Mouse (Mus musculus) hindlimb bud, embryonic 11.5 days (tissue): ENCODE results near the gene Ncf2.

Experiments
- DNase-seq: peaks from one replicate; pipeline ENCODE4 v3.0.0-alpha.2; 2012; ENCODE audit warnings: low read depth, low spot score; ENCODE audit errors: extremely low spot score

Gene Ncf2

DNA sequence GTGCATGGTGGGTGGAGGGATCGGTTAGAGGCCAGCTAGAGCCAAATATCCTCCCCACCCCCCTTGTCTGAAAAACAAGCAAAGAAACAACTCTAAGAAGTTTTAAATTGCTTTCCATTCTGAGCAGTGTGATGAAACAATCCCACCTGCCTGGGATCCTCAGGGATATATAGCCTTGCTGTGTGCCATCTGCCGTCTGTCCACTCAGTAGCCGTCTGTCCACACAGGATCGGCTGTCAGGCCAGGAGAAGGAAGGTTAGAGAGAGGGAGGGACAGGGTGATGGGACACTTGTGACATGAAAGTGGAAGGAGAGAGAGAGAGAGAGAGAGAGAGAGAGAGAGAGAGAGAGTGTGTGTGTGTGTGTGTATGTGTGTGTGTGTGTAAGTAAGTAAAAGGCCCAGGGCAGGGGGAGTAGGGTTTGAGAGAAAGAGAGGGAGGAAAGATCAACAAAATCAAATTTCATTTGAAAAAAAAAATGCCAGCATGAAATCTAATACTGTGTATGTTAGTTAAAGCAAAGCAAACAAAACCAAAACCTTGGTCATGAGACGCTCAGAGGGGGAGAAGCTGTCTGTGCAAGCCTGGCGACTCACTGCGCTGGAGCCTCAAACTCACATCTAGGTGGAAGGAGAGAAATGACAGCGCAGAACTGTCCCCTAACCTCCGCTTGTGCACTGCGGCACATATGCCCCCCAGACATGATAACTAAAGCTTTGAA is 28.8 kb downstream of the Ncf2 start:
- no peak for DNase-seq

DNA sequence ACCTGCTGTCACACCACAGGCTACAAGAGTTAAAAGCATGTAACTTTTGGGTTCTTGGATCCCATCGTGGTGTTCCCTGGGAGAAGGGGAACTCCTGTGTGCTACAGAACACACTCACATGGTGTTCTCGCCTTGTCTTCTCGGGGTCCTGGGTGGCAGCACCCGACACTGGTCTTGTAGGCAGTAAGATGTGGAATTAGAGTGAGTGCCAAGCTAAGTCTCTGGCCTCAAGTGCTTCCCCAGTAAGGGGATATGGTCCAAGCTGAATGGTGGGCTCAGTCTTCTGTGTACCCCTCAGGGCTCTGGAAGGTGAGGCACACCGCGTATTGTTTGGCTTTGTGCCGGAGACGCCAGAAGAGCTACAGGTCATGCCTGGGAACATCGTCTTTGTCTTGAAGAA is 30.1 kb downstream of the Ncf2 start:
- DNase-seq: no peak

DNA sequence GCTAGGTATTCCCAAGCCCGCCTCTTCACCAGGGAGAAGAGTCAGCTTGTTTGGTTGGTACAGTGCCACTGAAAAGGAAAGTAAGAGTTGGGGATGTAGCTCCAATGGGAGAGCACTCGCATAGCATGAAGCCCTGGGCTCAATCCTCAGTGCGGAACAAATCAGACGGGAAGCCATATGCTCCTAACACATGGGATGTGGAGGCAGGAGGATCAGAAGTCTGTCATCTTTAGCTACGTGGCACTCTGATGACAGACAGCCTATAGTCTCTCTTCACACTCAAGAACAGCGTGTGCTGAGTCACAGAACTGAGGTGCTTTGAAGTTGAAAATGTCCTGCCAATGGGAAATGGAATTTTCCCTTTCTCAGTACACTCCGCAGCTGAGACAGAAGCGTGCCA is 31.0 kb downstream of the Ncf2 start:
- DNase-seq: no peak

DNA sequence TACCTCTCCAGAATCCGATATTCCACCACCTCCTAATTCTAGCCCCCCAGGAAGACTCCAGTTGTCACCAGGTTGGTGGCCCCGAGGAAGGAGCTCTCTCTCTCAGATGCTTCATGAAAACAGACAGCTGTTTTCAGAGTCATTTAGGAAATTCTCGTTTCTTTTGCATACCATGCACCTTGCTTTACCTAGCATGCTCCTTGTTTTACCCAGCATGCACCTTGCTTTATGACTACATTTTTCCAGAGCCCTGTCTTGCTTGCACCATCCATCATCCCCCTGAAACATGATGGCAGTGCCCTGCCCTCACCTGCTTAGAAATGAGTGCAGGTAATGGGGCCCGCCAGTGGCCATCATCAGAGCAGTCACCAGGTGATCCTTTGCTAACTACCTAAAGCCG is 31.6 kb downstream of the Ncf2 start:
- DNase-seq: no peak

DNA sequence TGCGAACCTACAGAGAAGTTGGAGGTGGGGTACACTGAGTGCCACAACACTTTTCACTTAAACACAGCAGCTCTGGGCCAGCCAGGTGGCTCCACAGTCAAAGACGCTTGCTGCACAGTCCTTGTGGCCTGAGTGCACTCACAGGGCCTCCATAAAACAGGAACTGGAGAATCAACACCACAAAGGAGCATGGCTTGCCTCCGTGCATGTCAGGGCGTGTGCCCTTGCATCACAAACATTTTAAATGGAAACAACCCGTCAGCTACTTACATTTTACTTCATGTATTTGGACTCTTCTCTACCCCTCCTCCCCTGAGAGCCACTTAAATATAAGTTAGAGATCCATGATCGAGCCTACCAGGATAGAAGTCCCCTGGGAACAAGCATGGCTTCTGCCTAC is 32.3 kb downstream of the Ncf2 start:
- no peak for DNase-seq

DNA sequence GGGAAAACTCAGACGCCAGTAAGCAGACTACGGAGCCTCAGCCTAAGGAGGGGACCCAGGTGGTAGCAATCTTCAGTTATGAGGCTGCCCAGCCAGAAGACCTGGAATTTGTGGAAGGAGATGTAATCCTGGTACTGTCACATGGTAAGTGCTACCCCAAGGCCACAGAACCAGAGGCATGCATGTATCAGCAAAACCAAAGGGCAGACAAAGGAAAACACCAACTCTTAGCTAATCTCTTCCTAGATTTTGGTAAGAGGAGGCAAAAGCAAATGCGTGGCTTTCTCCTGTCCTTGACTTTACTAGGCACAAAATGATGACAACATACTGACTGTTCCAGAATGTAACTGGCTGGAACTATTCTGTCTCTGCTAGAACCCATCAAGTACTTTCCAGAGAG is 35.1 kb downstream of the Ncf2 start:
- DNase-seq: no peak

DNA sequence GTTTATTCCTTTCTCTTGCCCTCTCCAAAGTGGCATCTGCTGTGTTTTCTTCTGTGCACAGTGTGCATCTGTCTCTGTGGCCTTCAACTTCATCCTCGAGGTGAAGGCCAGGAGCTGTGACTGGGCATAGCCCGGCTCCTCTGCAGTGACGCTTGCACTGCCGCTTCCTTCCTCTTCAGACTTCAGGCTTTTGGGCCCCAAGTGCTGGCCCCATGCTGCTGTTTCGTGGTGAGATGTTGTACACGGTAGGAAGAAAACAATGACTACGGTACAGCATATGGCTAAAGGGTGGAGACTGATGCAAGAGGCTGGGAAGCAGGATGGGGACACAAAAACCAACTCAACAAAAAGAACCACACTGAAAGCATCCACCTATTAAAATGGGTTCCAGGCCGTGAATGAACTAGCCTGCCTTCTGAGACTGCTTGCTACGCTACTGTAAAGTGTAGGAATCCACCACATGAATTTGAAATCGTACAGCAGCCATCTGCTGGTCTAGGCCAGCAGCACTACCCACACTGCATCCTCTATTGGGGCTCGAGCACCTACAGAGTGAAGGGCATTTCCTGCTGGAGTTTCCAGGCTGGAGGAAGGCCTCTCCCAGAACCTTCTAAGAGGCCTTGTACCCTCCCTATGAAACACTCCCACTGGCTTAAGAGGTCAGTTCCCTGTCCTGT is 38.2 kb downstream of the Ncf2 start:
- DNase-seq: no peak

DNA sequence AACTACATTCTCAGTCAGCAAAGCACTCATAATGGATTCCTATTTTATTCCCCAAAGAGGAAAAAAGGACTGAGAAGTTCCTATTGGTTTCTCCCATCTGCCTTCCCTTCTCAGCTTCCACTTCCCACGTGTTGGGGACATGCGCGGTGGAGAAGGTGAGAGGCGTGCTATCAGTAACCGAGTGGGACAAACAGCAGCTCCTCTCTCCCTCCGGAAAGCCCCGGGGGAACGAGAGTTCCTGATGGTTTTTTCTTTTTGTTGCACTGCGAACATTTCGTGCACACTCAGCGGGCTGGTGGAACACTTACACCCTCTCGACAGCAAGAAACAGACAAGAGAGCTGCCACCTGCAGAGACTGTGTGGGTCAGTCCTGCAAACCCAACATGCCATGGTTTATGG is 38.8 kb downstream of the Ncf2 start:
- DNase-seq: no peak

DNA sequence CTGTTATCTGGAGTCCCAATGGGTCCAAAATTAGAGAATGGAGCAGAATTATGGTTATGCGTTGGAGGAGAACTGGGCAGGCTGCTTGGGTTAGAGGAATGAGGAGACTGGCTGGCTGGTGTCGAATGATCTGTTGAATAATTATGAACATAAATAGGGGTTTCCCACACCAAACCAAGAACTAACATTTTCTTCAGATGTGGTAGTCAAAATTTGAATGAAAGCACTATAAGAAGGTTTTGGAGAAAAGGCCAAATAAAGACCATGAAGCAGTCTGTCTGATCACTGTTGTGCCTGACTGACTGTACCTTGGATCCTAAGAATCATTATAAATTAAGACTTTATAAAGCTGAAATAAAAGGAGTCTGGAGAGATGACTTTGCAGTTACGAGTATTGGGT is 40.3 kb downstream of the Ncf2 start:
- no peak for DNase-seq

DNA sequence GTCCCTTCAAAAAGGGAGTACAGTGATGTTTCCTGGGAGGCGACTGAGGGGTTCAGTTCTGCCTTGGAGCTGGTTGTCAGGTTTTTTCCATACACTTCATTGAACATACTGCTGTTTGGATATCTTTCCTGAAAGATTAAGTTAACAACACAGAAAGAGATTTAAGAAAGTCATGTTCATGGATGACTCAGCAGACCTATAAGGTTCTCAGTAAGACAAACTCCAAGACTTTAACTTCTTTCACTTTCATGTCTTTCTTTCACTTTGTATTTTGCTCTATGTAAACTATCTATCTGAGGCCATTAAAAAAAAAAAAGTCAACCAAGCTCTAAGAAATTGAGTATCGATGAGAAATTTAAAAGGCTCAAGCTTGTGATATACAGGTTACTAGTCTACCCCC is 41.1 kb downstream of the Ncf2 start:
- no peak for DNase-seq

DNA sequence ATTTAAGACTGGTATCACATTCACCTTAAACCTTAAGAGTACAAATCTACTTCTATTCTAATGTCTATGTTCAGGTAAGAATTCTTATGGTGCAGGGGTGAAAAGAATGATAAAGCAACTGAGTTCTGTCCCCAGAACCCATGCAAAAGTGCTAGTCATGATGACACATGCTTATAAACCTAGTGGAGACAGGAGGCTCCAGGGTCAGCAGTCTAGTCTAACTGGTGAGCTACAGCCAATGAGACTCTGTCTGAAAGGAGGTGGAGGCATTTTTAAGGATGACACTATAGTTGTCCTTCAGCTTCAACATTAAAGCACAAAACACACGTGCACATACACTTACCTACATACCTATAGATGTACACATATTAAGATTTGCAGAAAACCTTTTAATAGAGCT is 44.6 kb downstream of the Ncf2 start:
- no peak for DNase-seq

DNA sequence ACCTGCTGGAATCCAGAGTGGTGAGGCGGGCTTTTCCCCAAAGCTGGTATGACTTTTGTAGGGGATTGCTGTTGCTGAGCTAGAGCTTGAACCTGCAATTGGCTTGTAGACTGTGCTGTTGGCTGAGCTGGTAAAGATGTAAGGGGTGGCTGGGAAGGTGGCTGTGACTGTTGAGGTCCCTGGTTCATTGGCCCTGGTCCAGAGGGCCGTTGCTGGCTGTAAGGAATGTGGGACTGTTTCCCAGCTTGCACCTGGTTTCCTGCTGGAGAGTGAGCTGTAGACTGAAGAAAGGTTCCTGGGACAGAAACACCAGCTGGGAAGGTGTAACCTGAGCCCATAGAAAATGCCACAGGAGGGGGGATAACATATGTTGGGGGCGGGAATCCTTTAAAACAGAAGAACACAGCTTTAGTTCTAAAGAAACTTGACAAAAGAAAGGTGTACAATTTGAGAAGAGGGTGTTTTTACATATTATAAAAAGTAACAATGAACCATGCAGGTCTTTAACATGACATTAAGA is 45.3 kb downstream of the Ncf2 start:
- no peak for DNase-seq

DNA sequence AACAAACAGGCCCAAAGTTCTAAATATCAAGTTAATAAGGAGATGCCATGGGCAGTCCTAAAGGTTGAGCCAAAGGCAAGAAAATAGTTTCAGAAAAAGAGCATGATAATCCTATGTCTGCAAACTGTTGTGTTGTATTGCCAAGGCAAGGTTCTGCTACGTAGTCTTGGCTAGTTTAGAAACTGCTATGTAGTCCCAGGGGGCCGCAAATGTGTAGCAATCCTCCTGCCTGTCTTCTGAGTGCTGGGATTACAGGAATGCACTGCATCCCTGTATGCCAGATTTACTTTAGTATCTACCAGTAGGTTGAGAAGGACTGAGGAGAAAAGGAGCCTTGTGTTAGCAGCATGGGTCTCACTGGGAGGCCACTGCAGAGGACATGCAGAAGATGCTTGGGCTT is 46.9 kb downstream of the Ncf2 start:
- no peak for DNase-seq

DNA sequence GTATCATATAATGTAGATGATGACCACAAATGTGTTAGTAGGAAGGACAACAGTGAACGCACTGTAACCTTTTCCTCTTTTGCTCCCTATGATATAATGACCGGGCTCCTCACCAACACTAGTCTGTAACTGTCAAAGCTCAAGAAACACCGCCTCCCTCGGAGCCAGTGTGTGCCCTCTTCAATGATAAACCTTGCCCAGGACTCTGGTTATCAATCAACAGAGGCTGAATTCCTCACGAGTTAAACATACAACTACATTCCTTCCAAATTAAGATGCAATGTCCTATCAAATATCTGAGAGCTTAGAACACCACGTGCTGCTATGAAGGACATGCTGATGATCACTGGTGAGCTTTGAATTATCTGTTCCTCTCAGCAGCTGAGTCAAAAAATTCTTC is 69.9 kb downstream of the Ncf2 start:
- no peak for DNase-seq

DNA sequence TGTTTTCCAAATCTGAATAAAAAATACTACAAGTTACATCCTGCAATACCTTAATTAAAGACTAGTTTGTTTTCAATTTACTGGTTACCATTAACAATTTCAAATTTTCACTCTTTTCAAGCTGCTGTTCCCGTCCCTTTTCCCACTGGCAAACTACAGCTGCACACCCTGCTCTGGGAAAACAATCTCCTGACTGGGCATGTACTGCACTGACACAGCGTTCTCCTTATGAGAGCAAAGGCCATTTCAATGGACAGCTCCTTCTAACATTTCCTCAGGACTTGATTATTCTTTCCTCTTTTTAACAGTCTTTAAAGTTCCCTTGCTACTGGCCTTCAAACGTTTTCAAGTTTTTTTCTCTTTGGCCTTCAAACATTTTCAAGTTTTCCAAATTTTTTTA is 71.0 kb downstream of the Ncf2 start:
- no peak for DNase-seq
